Mouse (Mus musculus) neural tube, embryonic 15.5 days (tissue): ENCODE measurements around the gene Pex5. TPM values are rescaled to one million over a fixed set of nuclear protein-coding genes. Genes with fewer than 3 reads are reported as not detected.

Experiments
- ATAC-seq: fragments of 200-750 bp; cut with Nextera tagmentation; 2 replicates; pipeline ENCODE4 v1.8.0; 2017; ENCODE audit warnings: mild to moderate bottlenecking, moderate TSS enrichment, moderate library complexity; ENCODE audit not compliant: low FRiP score
- H3K27ac ChIP-seq: fragments of 300-500 bp; sonication (generic); replicated peaks from 2 replicates; pipeline ENCODE4 v1.5.1; 2015; ENCODE audit warnings: mild to moderate bottlenecking, inconsistent platforms
- H3K27me3 ChIP-seq: fragments of 300-500 bp; sonication (generic); replicated peaks from 2 replicates; pipeline ENCODE4 v1.6.1; 2015; ENCODE audit warnings: inconsistent platforms
- H3K36me3 ChIP-seq: fragments of 300-500 bp; sonication (generic); 2 replicates; pipeline ENCODE4 v1.6.1; 2015; ENCODE audit warnings: inconsistent platforms
- H3K4me1 ChIP-seq: fragments of 300-500 bp; sonication (generic); 2 replicates; pipeline ENCODE4 v1.6.1; 2015; ENCODE audit warnings: inconsistent platforms
- H3K4me2 ChIP-seq: fragments of 300-500 bp; sonication (generic); 2 replicates; pipeline ENCODE4 v1.6.1; 2015; ENCODE audit warnings: inconsistent platforms, mild to moderate bottlenecking, moderate library complexity
- H3K4me3 ChIP-seq: fragments of 300-500 bp; sonication (generic); replicated peaks from 2 replicates; pipeline ENCODE4 v1.5.1; 2015; ENCODE audit warnings: mild to moderate bottlenecking, inconsistent platforms
- H3K9ac ChIP-seq: fragments of 300-500 bp; sonication (generic); replicated peaks from 2 replicates; pipeline ENCODE4 v1.6.1; 2015; ENCODE audit warnings: mild to moderate bottlenecking, inconsistent platforms
- H3K9me3 ChIP-seq: fragments of 300-500 bp; sonication (generic); replicated peaks from 2 replicates; pipeline ENCODE4 v1.6.1; 2016; ENCODE audit warnings: inconsistent platforms
- WGBS: fragments of 180-500 bp; shearing (Covaris S2); methylation state at CpG from one replicate; pipeline ENCODE4 v1.1.7; 2015; ENCODE audit warnings: mixed read lengths; 5-methylcytosine and 5-hydroxymethylcytosine counted together
- polyA plus RNA-seq: library from polyadenylated mRNA; unstranded; fragments of >200 nt; fragmentation: Nextera tagmentation; extraction: Ambion mirVana; gene quantifications from 2 replicates; pipeline ENCODE4 v1.2.1, GENCODE M21; 2015

Gene Pex5
- polyA plus RNA-seq, 1 experiment from 2014 or later, result 62.4 TPM

- WGBS, result 88% methylated on average over 2 of the region's 2 CpGs
- no peak for ATAC-seq
- peaks cover 48% of the 10 kb centered on the region for H3K36me3 ChIP-seq
Measured at GRCm38 (mm10) chr6:124447356-124447755, 32.5 kb upstream of the Pex5 start.

GRCm38 (mm10) chr6:124446459-124446858, 31.6 kb upstream of the Pex5 start:
- H3K4me3 ChIP-seq, result no peak overlapping the region
- no peak overlapping the region for H3K9ac ChIP-seq
- H3K9me3 ChIP-seq, result no peaks in the 10 kb centered on the region
- peaks cover 52% of the 10 kb centered on the region for H3K36me3 ChIP-seq
- ATAC-seq, result no peak
- WGBS, result 97% methylated on average over 9 of the region's 9 CpGs
- no peak overlapping the region for H3K27ac ChIP-seq
- H3K4me1 ChIP-seq, result no peaks in the 10 kb centered on the region
- no peak overlapping the region for H3K4me2 ChIP-seq
- no peaks in the 10 kb centered on the region for H3K27me3 ChIP-seq

More at GRCm38 (mm10) chr6:124447356-124447755, 32.5 kb upstream of the Pex5 start:
- Histone ChIP-seq H3K9me3 (no peaks in the 10 kb centered on the region), H3K27ac (no peak overlapping the region), H3K27me3 (no peaks in the 10 kb centered on the region), H3K4me1 (no peaks in the 10 kb centered on the region), H3K4me2 (no peak overlapping the region), H3K9ac (no peak overlapping the region), H3K4me3 (no peak overlapping the region)

GRCm38 (mm10) chr6:124446024-124446423, 31.2 kb upstream of the Pex5 start:
- no peaks in the 10 kb centered on the region for H3K9me3 ChIP-seq
- no peak overlapping the region for H3K4me3 ChIP-seq
- no peak for ATAC-seq
- H3K4me1 ChIP-seq, result no peaks in the 10 kb centered on the region
- WGBS, result 94% methylated on average over 2 of the region's 2 CpGs
- no peak overlapping the region for H3K4me2 ChIP-seq
- no peak overlapping the region for H3K9ac ChIP-seq
- H3K36me3 ChIP-seq, result peaks cover 56% of the 10 kb centered on the region
- H3K27ac ChIP-seq, result no peak overlapping the region
- H3K27me3 ChIP-seq, result no peaks in the 10 kb centered on the region

- Histone ChIP-seq H3K9ac (no peak overlapping the region), H3K9me3 (no peaks in the 10 kb centered on the region), H3K27me3 (no peaks in the 10 kb centered on the region), H3K4me1 (no peaks in the 10 kb centered on the region), H3K4me3 (no peak overlapping the region), H3K4me2 (no peak overlapping the region), H3K27ac (no peak overlapping the region), H3K36me3 (peaks cover 43% of the 10 kb centered on the region)
- 94% methylated on average over 2 of the region's 2 CpGs for WGBS
- no peak for ATAC-seq
Measured at GRCm38 (mm10) chr6:124443338-124443737, 28.5 kb upstream of the Pex5 start.

GRCm38 (mm10) chr6:124436245-124436644, 21.4 kb upstream of the Pex5 start:
- Histone ChIP-seq H3K36me3 (peaks cover 66% of the 10 kb centered on the region), H3K4me2 (no peak overlapping the region), H3K4me1 (peaks cover 2% of the 10 kb centered on the region; the same call in 1 of the 2 replicates), H3K9ac (no peak overlapping the region), H3K9me3 (no peaks in the 10 kb centered on the region), H3K27me3 (no peaks in the 10 kb centered on the region), H3K4me3 (no peak overlapping the region), H3K27ac (no peak overlapping the region)
- WGBS, result 78% methylated on average over 7 of the region's 7 CpGs
- no peak for ATAC-seq

GRCm38 (mm10) chr6:124435173-124435572, 20.3 kb upstream of the Pex5 start:
- Histone ChIP-seq H3K4me2 (no peak overlapping the region), H3K9me3 (no peaks in the 10 kb centered on the region), H3K27me3 (no peaks in the 10 kb centered on the region), H3K36me3 (peaks cover 67% of the 10 kb centered on the region), H3K4me1 (peaks cover 7% of the 10 kb centered on the region; the same call in 1 of the 2 replicates), H3K9ac (no peak overlapping the region), H3K4me3 (no peak overlapping the region), H3K27ac (no peak overlapping the region)
- WGBS, result 82% methylated on average over 5 of the region's 5 CpGs
- no peak for ATAC-seq

GRCm38 (mm10) chr6:124433688-124434324, 18.9 kb upstream of the Pex5 start:
- Histone ChIP-seq H3K4me3 (no peak overlapping the region), H3K27ac (no peak overlapping the region), H3K9me3 (no peaks in the 10 kb centered on the region), H3K4me1 (peaks cover 8% of the 10 kb centered on the region; the same call in 1 of the 2 replicates), H3K9ac (no peak overlapping the region), H3K36me3 (peaks cover 60% of the 10 kb centered on the region), H3K4me2 (no peak overlapping the region), H3K27me3 (no peaks in the 10 kb centered on the region)
- ATAC-seq, result no peak
- WGBS, result 95% methylated on average over 8 of the region's 8 CpGs

- Histone ChIP-seq H3K36me3 (peaks cover 37% of the 10 kb centered on the region), H3K4me2 (no peak overlapping the region), H3K9ac (no peak overlapping the region), H3K27me3 (no peaks in the 10 kb centered on the region), H3K9me3 (no peaks in the 10 kb centered on the region), H3K4me3 (no peak overlapping the region), H3K4me1 (peaks cover 16% of the 10 kb centered on the region), H3K27ac (no peak overlapping the region)
- WGBS, result 45% methylated on average over 8 of the region's 8 CpGs
- no peak for ATAC-seq
Measured at GRCm38 (mm10) chr6:124430784-124431495, 16.1 kb upstream of the Pex5 start.

GRCm38 (mm10) chr6:124430379-124430778, 15.5 kb upstream of the Pex5 start:
- Histone ChIP-seq H3K9ac (no peak overlapping the region), H3K4me1 (peaks cover 16% of the 10 kb centered on the region), H3K36me3 (peaks cover 33% of the 10 kb centered on the region), H3K4me2 (no peak overlapping the region), H3K4me3 (no peak overlapping the region), H3K9me3 (no peaks in the 10 kb centered on the region), H3K27me3 (no peaks in the 10 kb centered on the region), H3K27ac (no peak overlapping the region)
- ATAC-seq, result no peak
- 58% methylated on average over 3 of the region's 3 CpGs for WGBS

GRCm38 (mm10) chr6:124427791-124428576, 13.1 kb upstream of the Pex5 start:
- Histone ChIP-seq H3K4me2 (no peak overlapping the region), H3K36me3 (peaks cover 15% of the 10 kb centered on the region), H3K9me3 (no peaks in the 10 kb centered on the region), H3K9ac (no peak overlapping the region), H3K27me3 (no peaks in the 10 kb centered on the region), H3K27ac (no peak overlapping the region), H3K4me1 (peaks cover 16% of the 10 kb centered on the region), H3K4me3 (no peak overlapping the region)
- 55% methylated on average over 6 of the region's 6 CpGs for WGBS
- ATAC-seq, result no peak

- Histone ChIP-seq H3K4me2 (no peak overlapping the region), H3K27me3 (no peaks in the 10 kb centered on the region), H3K36me3 (peaks cover 14% of the 10 kb centered on the region), H3K27ac (no peak overlapping the region), H3K4me1 (peaks cover 16% of the 10 kb centered on the region), H3K9me3 (no peaks in the 10 kb centered on the region), H3K4me3 (no peak overlapping the region), H3K9ac (no peak overlapping the region)
- 84% methylated on average over 7 of the region's 7 CpGs for WGBS
- ATAC-seq, result no peak
Measured at GRCm38 (mm10) chr6:124427289-124427688, 12.4 kb upstream of the Pex5 start.
